Mouse (Mus musculus): Measurements from ENCODE around the gene Ceacam3. TPM values are rescaled to one million over a fixed set of nuclear protein-coding genes. Genes with fewer than 3 reads are reported as not detected.

Ceacam3 gene
- polyA plus RNA-seq (2015; fragmentation: Nextera tagmentation; extraction: Ambion mirVana) = not detected in 2 replicates

GRCm38 (mm10) chr7:17149931-17150330 is at the start of gene Ceacam3:
Gene Ceacam3, plus strand, starts transcription at chr7:17150282.

GRCm38 (mm10) chr7:17203177-17203576 is 53.1 kb downstream of the Ceacam3 start, which contains the start of gene Psg29:
Gene Psg29, plus strand, starts transcription at chr7:17203477.

Other genes with a start within 250 kb of the Ceacam3 start
- 1.0 and 1.7 TPM in 2 replicates for gene Ptgir, start 243.8 kb upstream of the Ceacam3 start, polyA plus RNA-seq (2015; fragmentation: Nextera tagmentation; extraction: Ambion mirVana)
- gene Calm3, start 226.2 kb upstream of the Ceacam3 start, polyA plus RNA-seq (2015; fragmentation: Nextera tagmentation; extraction: Ambion mirVana) = 49.1 and 59.2 TPM in 2 replicates
- 0.87 and 1.3 TPM in 2 replicates for gene Pnmal2, start 205.6 kb upstream of the Ceacam3 start, polyA plus RNA-seq (2015; fragmentation: Nextera tagmentation; extraction: Ambion mirVana)
- gene Pnmal1, start 190.6 kb upstream of the Ceacam3 start, polyA plus RNA-seq (2015; fragmentation: Nextera tagmentation; extraction: Ambion mirVana) = 0.07 TPM in 1 of 2 replicates, not detected in the other
- not detected in 2 replicates for gene Gm42372, start 167.2 kb upstream of the Ceacam3 start, polyA plus RNA-seq (2015; fragmentation: Nextera tagmentation; extraction: Ambion mirVana)
- 6.5 and 6.6 TPM in 2 replicates for gene Ccdc8, start 157.6 kb upstream of the Ceacam3 start, polyA plus RNA-seq (2015; fragmentation: Nextera tagmentation; extraction: Ambion mirVana)
- 42.1 and 43.1 TPM in 2 replicates for gene Ppp5c, start 122.4 kb upstream of the Ceacam3 start, polyA plus RNA-seq (2015; fragmentation: Nextera tagmentation; extraction: Ambion mirVana)
- 8.8 and 11.8 TPM in 2 replicates for gene Hif3a, start 87.9 kb upstream of the Ceacam3 start, polyA plus RNA-seq (2015; fragmentation: Nextera tagmentation; extraction: Ambion mirVana)
- gene Psg16, start 76.2 kb upstream of the Ceacam3 start, polyA plus RNA-seq (2015; fragmentation: Nextera tagmentation; extraction: Ambion mirVana) = 0.07 and 0.10 TPM in 2 replicates
- not detected in 2 replicates for gene Psg29, start 53.2 kb downstream of the Ceacam3 start, polyA plus RNA-seq (2015; fragmentation: Nextera tagmentation; extraction: Ambion mirVana)